Mouse (Mus musculus) retina, postnatal 1 day (tissue): ENCODE measurements around the gene Nucks1.
"Not testable (repeated sequence)": the region's sequence is repeated elsewhere in the genome, so short reads cannot be mapped to it uniquely, and the experiment has no call there.

ENCODE experiments used
- DNase-seq: peaks from one replicate; pipeline ENCODE4 v3.0.0-alpha.2; 2012

Gene Nucks1

DNA sequence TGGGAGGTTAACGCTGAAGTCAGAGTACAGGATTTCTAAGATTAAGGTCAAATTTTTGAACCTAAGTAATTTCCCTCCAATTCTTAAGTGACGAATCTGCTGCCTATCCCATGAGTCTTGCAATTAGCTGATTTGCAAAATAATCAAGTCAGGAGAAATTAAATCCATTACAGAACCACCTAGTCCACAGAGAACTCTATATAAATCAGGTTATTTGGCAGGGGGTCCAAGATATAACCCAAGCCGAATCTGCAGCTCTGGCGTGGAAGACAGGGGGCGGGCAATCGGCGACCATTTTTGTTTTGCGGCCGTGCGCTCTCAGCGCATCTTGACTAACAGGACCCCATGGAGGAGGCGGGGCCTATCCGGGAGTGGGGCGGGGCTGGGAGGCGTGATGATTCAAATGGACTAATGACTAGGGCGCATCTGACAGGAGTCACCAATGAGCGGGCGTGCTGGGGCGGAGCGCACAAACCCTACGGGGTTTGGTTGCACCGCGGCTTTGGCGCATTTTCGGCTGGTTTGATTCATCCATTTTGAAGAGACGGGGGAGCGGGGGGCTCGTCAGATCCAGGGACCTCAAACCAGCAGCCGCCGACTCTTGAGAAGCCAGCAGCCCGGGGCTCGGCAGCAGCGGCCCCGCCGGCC, at the start of gene Nucks1:
Gene Nucks1 (plus strand): TSS at position 534 of the 648 bp plus-strand sequence.
- DNase-seq, result peak; percentile 100

- no peak for DNase-seq
Observed at GRCm38 (mm10) chr1:131861811-131862210, 48.5 kb upstream of the Nucks1 start.

GRCm38 (mm10) chr1:131865596-131865995, 44.7 kb upstream of the Nucks1 start:
- DNase-seq, result no peak

- no peak for DNase-seq
Observed at GRCm38 (mm10) chr1:131866304-131866999, 43.9 kb upstream of the Nucks1 start.

DNA sequence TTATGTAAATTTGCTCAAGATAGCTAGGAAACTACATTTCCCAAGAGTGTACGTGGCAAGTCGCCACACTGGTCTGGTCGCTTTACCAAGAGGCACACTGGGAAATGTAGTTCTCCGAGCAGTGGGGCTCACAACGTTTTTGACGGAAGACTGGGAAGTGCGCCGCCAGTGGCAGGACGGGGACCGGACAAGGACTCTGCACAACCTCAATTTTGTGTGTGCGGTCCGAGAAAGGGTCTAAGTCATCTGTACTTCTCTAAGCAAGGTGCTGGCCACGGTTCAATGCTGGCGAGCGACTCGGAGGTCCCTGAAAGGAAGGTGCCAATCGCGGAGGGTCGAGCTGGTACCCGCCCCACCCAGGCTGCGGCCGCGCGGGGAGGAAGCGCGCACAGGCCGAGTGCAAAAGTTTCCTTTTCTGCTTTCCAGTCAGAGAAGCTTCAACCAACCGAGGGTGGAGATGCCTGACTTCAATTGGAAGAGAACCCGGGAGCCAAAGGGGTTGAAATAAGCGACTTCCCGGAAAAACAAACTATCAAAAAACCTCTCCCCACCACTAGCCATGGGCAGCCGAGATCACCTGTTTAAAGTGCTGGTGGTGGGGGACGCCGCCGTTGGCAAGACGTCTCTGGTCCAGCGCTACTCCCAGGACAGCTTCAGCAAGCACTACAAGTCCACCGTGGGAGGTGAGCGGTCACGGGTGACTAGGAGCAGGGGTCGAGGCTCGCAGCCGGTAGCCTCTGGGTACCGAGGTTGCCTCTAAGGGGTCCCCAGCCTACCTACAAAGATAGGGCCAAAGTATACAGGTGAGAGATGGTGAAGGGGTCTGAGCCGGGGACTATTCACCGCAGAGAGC, 43.0 kb upstream of the Nucks1 start, which contains the start of gene Rab29:
Gene Rab29 (plus strand): TSS at position 132 of the 853 bp plus-strand sequence.
- peak; percentile 94 for DNase-seq

DNA sequence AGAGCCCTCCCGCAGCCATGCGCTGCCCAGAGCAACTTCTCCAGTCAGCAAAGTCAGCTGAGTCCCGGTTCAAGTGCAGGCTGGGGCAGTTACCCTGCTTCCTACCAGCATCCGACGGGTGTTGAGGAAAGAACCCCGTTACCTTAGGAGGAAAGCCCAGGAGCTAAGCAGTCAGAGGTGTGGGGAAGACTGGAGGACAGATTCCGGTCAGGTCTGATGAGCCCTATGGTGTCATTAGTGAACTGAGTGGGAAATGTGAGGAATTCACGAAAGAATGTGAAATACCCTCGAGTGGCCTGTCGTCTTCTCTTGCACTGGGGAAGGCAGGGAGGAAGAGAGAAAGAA, 42.4 kb upstream of the Nucks1 start:
- DNase-seq, result no peak

DNA sequence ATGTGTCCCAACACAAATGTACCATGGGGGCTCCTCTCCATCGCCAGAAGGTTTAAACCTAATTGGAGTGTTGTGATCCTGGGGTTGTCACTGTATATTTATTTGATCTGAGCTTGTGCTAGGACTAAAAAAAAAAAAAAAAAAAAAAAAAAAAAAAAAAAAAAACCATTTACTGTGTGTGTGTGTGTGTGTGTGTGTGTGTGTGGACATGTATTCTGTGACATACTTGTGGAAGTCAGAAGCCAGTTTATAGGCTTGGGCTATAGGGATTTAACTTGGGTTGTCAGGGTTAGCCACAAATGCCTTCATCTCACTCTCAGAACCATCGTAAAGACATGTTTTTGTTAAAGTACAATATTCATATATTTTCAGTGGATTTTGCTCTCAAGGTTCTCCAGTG, 40.8 kb upstream of the Nucks1 start:
- no peak for DNase-seq

- no peak for DNase-seq
Observed at GRCm38 (mm10) chr1:131872856-131873255, 37.5 kb upstream of the Nucks1 start.

GRCm38 (mm10) chr1:131879816-131880215, 30.5 kb upstream of the Nucks1 start:
- no peak for DNase-seq

DNA sequence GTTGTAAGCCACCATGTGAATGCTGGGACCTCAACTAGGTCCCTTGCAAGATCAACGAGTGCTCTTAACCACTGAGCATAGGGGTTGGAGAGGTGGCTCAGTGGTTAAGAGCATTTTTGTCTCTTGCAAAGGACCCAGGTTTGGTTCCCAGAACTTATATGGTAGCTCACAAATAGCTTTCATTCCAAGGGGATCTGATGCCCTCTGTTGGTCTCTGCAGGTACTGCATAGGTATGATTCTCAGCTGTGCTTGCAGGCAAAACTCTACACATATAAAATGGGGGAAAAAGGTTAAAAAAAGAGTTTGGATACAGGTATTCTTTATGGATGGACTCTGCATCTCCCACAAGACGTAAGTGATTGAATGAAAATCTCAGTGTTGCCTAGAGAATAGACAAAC, 27.5 kb upstream of the Nucks1 start:
- DNase-seq, result peak; percentile 42

- DNase-seq, result peak; percentile 24
Observed at GRCm38 (mm10) chr1:131886173-131886572, 24.2 kb upstream of the Nucks1 start.

DNA sequence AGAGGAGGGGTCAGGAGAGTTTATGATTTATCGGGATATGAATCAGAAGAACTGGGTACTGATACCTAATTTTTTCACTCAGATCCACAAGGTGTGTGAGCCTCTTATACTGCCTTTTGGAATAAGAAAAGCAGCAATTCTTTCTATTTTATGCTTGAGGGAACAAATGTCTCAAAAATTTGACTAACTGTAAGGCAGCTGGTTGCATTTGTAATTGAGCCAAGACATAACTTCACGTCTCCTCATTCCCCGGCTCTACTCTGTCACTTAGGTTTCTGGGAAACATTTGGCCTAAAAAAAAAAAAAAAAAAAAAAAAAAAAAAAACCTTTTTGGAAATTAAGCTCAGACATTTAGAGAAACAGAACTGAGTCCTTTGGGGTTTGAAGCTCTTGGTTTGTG, 23.7 kb upstream of the Nucks1 start:
- no peak for DNase-seq

DNA sequence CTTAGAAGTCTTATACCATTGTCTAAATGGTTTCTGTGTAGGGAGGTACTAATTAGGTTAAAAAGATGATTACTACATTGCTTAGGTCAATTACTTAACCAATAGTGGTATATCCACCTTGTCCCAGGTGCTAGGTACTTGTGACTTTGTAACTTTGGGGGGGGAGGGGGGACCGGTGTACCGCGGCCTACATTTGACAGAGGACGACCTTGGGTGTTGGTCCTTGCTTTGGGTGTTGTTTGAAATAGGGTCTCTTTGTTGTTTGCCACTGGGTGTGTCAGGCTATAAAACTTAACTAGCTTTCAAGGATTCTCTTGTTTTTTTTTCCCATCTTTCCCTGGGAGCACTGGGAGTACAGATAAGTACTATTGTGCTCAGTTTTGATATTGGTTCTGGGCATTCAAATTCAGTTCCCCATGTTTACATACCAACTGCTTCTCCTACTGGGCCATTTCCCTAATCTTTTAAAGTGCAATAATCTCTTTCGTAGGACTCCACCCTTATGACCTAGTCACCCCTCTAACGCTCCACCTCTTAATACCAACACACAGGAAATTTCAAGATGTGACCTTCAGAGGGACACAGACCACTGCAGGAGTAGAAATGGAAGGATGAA, 20.2 kb upstream of the Nucks1 start:
- no peak for DNase-seq

DNA sequence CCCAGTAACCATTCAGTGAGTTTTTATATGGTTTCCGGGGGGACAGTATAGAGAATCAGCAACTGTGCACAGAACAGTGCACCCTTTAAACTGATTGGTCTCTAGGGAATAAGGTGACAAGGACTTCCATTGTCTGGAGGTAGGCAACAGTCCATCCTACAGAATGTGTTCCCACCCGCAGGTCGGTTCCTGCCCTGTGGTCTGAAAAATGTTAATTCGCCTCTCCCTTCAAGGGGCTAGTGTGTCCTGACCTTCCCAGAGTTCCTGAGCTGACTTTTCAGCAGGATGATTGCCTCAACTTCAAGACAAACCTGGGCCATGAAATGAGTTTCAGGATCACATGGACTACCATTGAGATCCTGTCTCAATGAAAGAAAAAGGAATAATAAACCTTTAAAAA, 18.9 kb upstream of the Nucks1 start:
- DNase-seq, result no peak

DNA sequence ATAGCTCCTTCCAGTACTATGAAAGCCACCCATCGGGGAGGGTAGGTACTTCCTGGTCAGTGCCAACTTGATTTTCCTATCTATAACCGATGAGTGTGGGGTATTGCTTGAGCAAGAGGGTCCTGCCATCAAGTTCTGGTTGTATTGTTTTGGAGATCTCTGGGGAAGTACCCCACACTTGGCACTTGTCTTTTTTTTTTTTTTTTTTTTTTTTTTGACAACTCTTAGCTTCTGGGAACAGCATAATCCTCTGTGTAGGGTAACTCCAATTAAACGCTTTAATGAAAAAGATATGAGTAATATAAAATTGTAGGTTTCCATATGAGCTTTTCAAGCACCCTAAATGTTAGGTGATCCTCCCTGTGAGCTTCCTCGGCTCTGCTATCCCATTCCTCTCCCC, 7.7 kb upstream of the Nucks1 start:
- DNase-seq, result no peak

DNA sequence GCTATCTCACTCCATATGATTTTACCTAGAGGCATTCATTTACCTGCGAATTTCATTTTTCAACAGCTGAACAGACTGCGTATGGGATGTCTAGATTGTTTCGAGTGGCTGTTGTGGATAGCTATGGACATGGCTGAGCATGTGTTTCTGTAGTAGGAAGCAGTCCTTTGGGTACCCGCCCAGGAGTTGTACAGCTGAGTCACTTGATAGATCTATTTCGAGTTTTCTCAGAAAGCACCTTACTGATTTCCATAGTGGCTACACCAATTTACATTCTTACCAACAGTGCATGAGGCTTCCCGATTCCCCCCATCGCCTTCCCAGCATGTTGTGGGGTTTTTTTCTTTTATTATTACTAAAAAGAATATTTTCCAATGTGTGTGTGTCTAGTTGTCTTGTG, 7.1 kb upstream of the Nucks1 start:
- DNase-seq, result no peak

DNA sequence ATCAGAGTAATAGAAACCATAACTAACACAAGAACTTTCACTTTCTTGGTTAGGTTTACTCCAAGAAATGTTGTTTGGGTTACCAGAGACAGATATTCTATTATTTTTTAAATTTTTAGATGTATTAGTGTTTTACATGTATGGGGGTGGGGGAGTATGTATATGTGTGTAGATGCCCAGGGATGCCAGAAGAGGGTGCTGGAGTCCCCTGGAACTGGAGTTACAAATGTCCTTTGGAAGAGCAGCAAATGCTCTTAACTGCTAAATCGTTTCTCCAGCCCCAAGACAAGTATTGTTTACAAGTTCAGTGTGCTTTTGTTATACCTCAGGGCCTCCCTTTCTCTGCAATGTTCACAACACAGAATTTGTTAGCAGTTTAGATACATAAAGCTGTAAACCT, 4.8 kb upstream of the Nucks1 start:
- DNase-seq, result peak; percentile 24

GRCm38 (mm10) chr1:131908456-131908855, 1.9 kb upstream of the Nucks1 start:
- no peak for DNase-seq

GRCm38 (mm10) chr1:131909236-131909635, 1.1 kb upstream of the Nucks1 start:
- DNase-seq, result not testable (repeated sequence)

DNA sequence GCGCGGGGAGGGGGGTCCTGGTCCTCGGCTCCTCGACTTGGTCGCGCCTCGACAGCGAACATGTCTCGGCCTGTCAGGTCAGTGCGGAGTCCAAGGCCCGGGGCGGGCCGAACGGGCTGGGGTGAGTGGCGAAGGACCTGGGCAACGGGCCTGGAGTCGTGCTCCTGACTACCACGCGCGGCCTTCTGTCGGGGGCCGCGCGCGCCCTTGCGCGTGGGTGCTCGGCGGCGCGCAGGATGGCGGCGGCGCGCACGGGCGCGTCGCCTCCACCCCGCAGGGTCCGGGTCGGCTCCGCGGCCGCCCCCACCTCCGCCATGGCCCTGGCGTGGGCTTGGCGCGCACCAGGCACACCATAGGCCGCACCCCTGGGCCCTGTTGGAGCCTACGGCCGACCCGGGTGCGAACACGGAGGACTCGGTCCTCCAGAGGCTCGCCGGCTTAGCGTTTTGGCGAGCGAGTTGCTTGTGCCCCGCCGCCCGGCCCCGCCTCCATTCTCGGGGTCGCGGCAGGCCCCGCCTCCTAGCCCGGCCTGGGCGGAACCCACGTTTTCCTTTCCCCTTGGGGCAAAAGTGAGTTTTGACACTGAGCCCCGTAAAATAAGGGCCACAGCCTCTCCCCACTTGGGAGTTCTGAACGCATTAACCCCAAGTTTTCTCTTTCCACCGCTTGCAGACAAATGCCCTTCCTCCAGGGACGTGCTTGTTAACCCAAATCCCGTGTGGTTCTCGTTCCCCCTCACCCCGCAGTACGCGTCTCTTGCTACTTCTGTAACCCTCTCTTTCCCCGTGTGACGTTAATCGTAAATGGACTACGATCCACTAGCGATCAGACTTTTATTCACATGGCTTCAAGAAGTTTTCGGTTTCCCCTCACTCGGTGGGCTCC, 582 bp downstream of the Nucks1 start:
- peak; percentile 82 for DNase-seq

- no peak for DNase-seq
Observed at GRCm38 (mm10) chr1:131917634-131918033, 7.3 kb downstream of the Nucks1 start.

DNA sequence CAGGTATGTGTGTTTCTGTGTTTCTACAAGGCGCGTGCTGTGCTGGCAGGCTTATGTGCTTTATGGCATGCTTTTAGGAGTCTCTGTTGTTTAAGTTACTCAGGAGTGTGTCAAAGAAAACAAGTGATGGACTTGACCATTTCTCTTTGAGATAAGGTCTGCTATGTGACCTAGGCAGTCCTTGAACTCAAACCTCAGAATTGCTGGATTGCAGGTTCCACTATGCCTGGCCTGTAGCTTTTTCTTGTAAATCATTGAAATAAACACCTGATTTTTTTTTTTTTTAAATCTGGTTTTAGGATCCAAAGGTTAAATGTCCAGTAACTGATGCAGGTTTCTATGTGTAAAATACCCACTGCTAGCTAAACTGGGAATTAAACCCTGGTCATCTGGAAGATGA, 8.7 kb downstream of the Nucks1 start:
- no peak for DNase-seq
